Mouse (Mus musculus): Measurements from ENCODE around the gene Zbtb16. TPM values are rescaled to one million over a fixed set of nuclear protein-coding genes. Genes with fewer than 3 reads are reported as not detected.

Zbtb16 gene
- polyA plus RNA-seq, 1 experiment from 2014 or later, result 7.4 TPM

DNA sequence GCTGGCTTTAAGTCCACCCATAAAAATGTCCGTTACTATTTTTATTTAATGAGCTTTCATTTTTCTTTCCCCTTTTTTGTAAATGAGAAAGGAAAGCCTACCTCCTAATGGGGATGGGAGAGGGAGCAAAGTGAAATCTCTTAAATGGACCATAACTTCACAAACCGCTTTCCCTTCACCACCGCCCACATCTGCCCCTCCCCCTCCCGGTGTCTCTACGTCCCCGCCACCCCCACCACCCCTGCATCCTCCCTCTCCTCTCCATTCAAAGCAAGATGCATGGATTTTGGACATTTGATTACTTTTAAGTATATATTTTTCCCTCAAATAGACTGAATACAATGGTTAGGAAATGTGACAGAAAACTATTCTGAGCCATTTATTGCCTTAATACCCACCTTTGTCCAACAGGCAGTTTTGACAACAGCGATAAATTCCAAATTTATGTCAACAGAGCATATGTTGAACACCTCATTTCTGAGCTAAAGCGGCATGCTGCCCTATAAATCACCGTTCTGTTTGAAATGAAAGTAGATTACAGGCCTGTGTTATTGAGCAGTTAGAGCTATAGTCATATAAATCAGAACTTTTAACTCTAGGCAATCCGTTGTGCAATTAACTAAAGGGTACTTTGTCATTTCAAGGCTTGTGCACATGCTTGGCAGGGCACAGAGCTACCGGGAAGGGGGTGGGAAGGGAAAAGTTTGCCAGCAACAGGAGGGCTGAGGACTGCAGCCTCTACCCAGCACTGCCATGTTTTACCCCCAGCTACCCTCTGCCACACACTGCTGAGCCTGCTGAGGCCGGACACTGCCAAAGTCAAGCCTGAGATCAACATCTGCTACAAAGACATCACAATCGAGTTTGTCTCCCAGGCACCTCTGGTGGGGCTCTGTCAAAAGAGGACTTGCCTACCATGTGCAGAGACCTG is 78.1 kb downstream of the Zbtb16 start:
- Histone ChIP-seq H3K4me1 (replicated peaks) (peaks cover 66% of the 10 kb centered on the region), H3K9me3 (no peaks in the 10 kb centered on the region), H3K4me3 (no peak overlapping the region), H3K4me2 (no peak overlapping the region), H3K27ac (replicated peaks) (peak overlapping the region; percentile 78), H3K27me3 (peaks cover 10% of the 10 kb centered on the region), H3K9ac (no peak overlapping the region), H3K36me3 (no peaks in the 10 kb centered on the region)
- WGBS, result 12% methylated on average over 13 of the region's 13 CpGs
- ATAC-seq (ENCODE audit: low read depth), result no peak; the same call in 1 of the 2 replicates

- Histone ChIP-seq H3K4me1 (replicated peaks) (peaks cover 70% of the 10 kb centered on the region), H3K9ac (no peak overlapping the region), H3K27me3 (peaks cover 10% of the 10 kb centered on the region), H3K4me3 (no peak overlapping the region), H3K27ac (replicated peaks) (peak overlapping the region; percentile 78), H3K4me2 (no peak overlapping the region), H3K9me3 (no peaks in the 10 kb centered on the region), H3K36me3 (no peaks in the 10 kb centered on the region)
- WGBS, result 8% methylated on average over 10 of the region's 10 CpGs
- peak; percentile 71; the same call in 1 of the 2 replicates for ATAC-seq (ENCODE audit: low read depth)
Observed at GRCm38 (mm10) chr9:48756261-48756812, 79.7 kb downstream of the Zbtb16 start.

DNA sequence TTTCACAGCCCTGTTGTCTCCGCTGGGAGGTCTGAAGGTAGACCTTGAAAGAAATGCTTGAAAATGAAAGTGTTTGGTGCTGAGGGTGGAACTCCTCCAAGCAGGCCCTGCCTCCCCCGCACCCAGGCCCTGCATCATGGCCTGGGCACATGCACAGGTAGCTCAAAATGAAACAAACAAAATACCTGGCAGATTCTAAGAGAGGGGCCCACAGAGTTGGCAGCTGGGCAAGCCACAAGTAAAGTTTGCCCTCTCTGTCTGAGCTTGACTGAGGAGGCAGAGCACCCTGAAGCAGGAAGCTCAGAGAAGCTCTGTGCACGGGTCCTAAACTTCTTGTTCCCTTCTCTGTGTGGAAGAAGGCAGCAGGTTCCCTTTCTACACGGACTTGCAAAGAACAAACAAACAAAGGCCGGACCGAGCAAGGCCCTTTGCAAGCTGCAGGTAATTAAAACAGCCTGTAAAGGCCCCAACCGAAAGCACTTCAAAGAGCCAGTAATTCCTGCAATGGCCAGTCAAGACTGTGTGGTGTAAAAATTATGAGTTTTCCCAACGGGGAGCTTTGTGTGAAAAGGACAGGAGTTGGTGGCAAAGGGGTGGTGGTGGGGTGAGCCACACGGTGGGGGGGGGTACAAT is 80.5 kb downstream of the Zbtb16 start:
- no peaks in the 10 kb centered on the region for H3K9me3 ChIP-seq
- H3K27me3 ChIP-seq, result peaks cover 10% of the 10 kb centered on the region
- H3K4me1 ChIP-seq (replicated peaks), result peaks cover 62% of the 10 kb centered on the region
- peak; percentile 25; the same call in 1 of the 2 replicates for ATAC-seq (ENCODE audit: low read depth)
- no peak overlapping the region for H3K9ac ChIP-seq
- 20% methylated on average over 9 of the region's 9 CpGs for WGBS
- H3K4me2 ChIP-seq, result no peak overlapping the region
- no peak overlapping the region for H3K4me3 ChIP-seq
- H3K27ac ChIP-seq (replicated peaks), result peak overlapping the region; percentile 78
- H3K36me3 ChIP-seq, result no peaks in the 10 kb centered on the region

DNA sequence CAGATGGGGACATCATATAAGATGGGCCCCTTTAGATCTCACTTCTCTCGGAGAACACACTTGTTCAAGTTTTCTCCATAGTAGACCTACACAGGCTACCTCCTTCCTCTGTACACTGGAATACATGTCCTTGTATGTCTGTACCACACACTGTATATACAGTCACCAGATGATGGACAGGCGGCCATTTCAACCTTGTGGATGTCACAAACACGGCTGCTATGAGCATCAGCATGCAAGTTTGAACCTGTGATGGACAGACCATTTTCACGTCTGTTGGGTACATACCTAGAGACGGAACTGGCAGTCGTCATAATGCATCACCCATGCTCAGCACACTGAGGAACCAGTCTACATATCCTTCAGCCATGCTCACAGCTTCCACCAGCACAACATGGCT is 81.6 kb downstream of the Zbtb16 start:
- ATAC-seq (ENCODE audit: low read depth), result no peak
- Histone ChIP-seq H3K27me3 (peaks cover 10% of the 10 kb centered on the region), H3K4me2 (no peak overlapping the region), H3K4me3 (no peak overlapping the region), H3K27ac (replicated peaks) (no peak overlapping the region), H3K36me3 (no peaks in the 10 kb centered on the region), H3K9ac (no peak overlapping the region), H3K9me3 (no peaks in the 10 kb centered on the region), H3K4me1 (replicated peaks) (peaks cover 52% of the 10 kb centered on the region)
- 92% methylated on average over 6 of the region's 6 CpGs for WGBS

DNA sequence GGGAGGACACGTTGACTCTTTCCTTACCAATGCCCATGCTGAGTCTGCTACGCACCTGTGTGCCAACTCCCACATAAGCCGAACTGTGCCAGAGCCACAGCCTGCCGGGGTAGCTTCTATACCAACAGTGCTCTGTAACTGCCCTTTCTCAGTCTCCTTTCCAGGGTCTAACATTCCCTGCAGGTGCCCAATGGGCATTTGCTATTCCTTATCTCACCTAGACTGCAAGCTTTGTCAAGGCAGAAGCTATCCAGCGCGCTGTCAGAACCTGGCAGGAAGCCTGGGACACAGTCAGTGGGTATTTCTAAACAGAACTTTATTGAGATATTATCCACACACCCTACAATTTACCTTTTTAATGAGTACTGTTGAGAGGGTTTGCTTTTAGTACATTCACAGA is 82.1 kb downstream of the Zbtb16 start:
- no peaks in the 10 kb centered on the region for H3K36me3 ChIP-seq
- no peak overlapping the region for H3K4me2 ChIP-seq
- ATAC-seq (ENCODE audit: low read depth), result no peak
- 94% methylated on average over 6 of the region's 6 CpGs for WGBS
- H3K4me3 ChIP-seq, result no peak overlapping the region
- H3K4me1 ChIP-seq (replicated peaks), result peaks cover 48% of the 10 kb centered on the region
- H3K9ac ChIP-seq, result no peak overlapping the region
- H3K27me3 ChIP-seq, result peaks cover 10% of the 10 kb centered on the region
- no peaks in the 10 kb centered on the region for H3K9me3 ChIP-seq
- H3K27ac ChIP-seq (replicated peaks), result no peak overlapping the region

DNA sequence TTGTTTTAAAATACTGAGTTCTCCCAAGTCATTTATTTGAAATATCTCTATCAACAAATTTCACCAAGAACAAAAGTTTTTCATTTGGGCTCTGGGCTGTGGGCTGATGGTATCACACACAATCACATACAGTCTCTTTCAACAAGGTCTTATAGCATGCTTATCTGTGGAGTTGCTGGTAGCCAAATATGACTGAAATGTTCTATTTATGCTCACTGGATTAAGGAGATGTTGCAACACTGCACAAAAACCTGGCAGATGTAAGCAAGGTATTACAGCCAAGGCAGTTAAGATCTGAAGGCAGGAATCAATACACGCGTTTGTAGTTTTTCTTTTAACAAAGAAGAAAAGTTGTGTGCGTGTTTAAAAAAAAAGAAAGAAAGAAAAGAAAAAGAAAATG is 84.1 kb downstream of the Zbtb16 start:
- peaks cover 10% of the 10 kb centered on the region for H3K27me3 ChIP-seq
- no peak overlapping the region for H3K4me3 ChIP-seq
- no peak overlapping the region for H3K4me2 ChIP-seq
- H3K4me1 ChIP-seq (replicated peaks), result peaks cover 28% of the 10 kb centered on the region
- ATAC-seq (ENCODE audit: low read depth), result no peak
- no peak overlapping the region; the same call in 1 of the 2 replicates for H3K27ac ChIP-seq (replicated peaks)
- H3K36me3 ChIP-seq, result no peaks in the 10 kb centered on the region
- no peaks in the 10 kb centered on the region for H3K9me3 ChIP-seq
- H3K9ac ChIP-seq, result no peak overlapping the region
- WGBS, result 85% methylated on average over 3 of the region's 3 CpGs

- Histone ChIP-seq H3K27ac (replicated peaks) (no peak overlapping the region), H3K4me2 (no peak overlapping the region), H3K9ac (no peak overlapping the region), H3K36me3 (no peaks in the 10 kb centered on the region), H3K9me3 (no peaks in the 10 kb centered on the region), H3K27me3 (peaks cover 9% of the 10 kb centered on the region), H3K4me1 (replicated peaks) (peaks cover 19% of the 10 kb centered on the region), H3K4me3 (no peak overlapping the region)
- 92% methylated on average over 6 of the region's 6 CpGs for WGBS
- no peak for ATAC-seq (ENCODE audit: low read depth)
Observed at GRCm38 (mm10) chr9:48749666-48750065, 86.4 kb downstream of the Zbtb16 start.

- Histone ChIP-seq H3K4me2 (no peak overlapping the region), H3K4me1 (replicated peaks) (peaks cover 24% of the 10 kb centered on the region), H3K27ac (replicated peaks) (no peak overlapping the region), H3K27me3 (peaks cover 4% of the 10 kb centered on the region; the same call in 1 of the 2 replicates), H3K4me3 (no peak overlapping the region), H3K9ac (no peak overlapping the region), H3K9me3 (no peaks in the 10 kb centered on the region), H3K36me3 (no peaks in the 10 kb centered on the region)
- ATAC-seq (ENCODE audit: low read depth), result no peak
- WGBS, result 93% methylated on average over 4 of the region's 4 CpGs
Observed at GRCm38 (mm10) chr9:48749168-48749567, 86.9 kb downstream of the Zbtb16 start.

- Histone ChIP-seq H3K36me3 (no peaks in the 10 kb centered on the region), H3K9me3 (no peaks in the 10 kb centered on the region), H3K27me3 (peaks cover 2% of the 10 kb centered on the region; the same call in 1 of the 2 replicates), H3K4me3 (no peak overlapping the region), H3K4me2 (no peak overlapping the region), H3K4me1 (replicated peaks) (peaks cover 28% of the 10 kb centered on the region), H3K9ac (no peak overlapping the region), H3K27ac (replicated peaks) (no peak overlapping the region)
- no peak for ATAC-seq (ENCODE audit: low read depth)
- 92% methylated on average over 4 of the region's 4 CpGs for WGBS
Observed at GRCm38 (mm10) chr9:48748761-48749160, 87.3 kb downstream of the Zbtb16 start.

DNA sequence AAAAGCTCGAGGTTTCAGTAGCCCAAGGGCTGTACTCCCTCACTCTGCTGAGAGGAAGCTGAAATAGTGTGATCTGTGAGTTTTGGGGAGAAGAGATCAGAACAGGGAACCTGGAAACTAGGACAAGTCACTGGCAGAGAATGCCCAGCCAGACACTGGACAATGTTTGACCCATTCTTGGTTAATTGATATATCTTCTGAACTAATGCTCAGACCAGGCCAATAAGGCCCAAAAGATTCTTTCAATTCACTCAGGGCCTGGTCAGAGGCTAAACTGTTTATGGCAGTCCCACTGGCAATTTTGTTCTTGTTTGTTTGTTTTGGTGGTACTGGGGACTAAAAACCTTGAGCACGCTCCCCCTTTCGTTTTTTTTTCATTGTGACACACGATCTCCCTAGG is 87.8 kb downstream of the Zbtb16 start:
- Histone ChIP-seq H3K27ac (replicated peaks) (no peak overlapping the region), H3K9me3 (no peaks in the 10 kb centered on the region), H3K4me3 (no peak overlapping the region), H3K4me2 (no peak overlapping the region), H3K4me1 (replicated peaks) (peaks cover 28% of the 10 kb centered on the region), H3K9ac (no peak overlapping the region), H3K36me3 (no peaks in the 10 kb centered on the region), H3K27me3 (no peaks in the 10 kb centered on the region)
- ATAC-seq (ENCODE audit: low read depth), result no peak
- 78% methylated on average over 4 of the region's 4 CpGs for WGBS

GRCm38 (mm10) chr9:48746506-48746905 is 89.5 kb downstream of the Zbtb16 start:
- no peak overlapping the region for H3K4me2 ChIP-seq
- peaks cover 19% of the 10 kb centered on the region for H3K4me1 ChIP-seq (replicated peaks)
- 92% methylated on average over 10 of the region's 10 CpGs for WGBS
- H3K36me3 ChIP-seq, result no peaks in the 10 kb centered on the region
- H3K4me3 ChIP-seq, result no peak overlapping the region
- no peak overlapping the region for H3K9ac ChIP-seq
- peaks cover 12% of the 10 kb centered on the region; the same call in 1 of the 2 replicates for H3K27me3 ChIP-seq
- no peak overlapping the region for H3K27ac ChIP-seq (replicated peaks)
- no peaks in the 10 kb centered on the region for H3K9me3 ChIP-seq
- no peak for ATAC-seq (ENCODE audit: low read depth)
